Mouse (Mus musculus): Measurements from ENCODE around the gene Bmf.
A peak's percentile ranks its signal among the peaks of the same experiment; 100 is the strongest.

Gene Bmf

GRCm38 (mm10) chr2:118549507-118550473 is at the start of gene Bmf:
Gene Bmf, minus strand, starts transcription at chr2:118549687.
- peak; percentile 100 for DNase-seq

- DNase-seq, result no peak
Observed at GRCm38 (mm10) chr2:118599087-118599486, 49.6 kb upstream of the Bmf start.

- DNase-seq, result peak; percentile 94
Observed at GRCm38 (mm10) chr2:118597673-118598568, 48.4 kb upstream of the Bmf start, which contains the start of gene Bub1b. Gene Bub1b, plus strand, starts transcription at chr2:118598211.

GRCm38 (mm10) chr2:118591083-118591482 is 41.6 kb upstream of the Bmf start:
- DNase-seq, result no peak

GRCm38 (mm10) chr2:118587686-118588085 is 38.2 kb upstream of the Bmf start:
- no peak for DNase-seq

GRCm38 (mm10) chr2:118586013-118586412 is 36.5 kb upstream of the Bmf start:
- peak; percentile 18 for DNase-seq

GRCm38 (mm10) chr2:118573135-118573534 is 23.6 kb upstream of the Bmf start:
- no peak for DNase-seq

GRCm38 (mm10) chr2:118572183-118572836 is 22.8 kb upstream of the Bmf start:
- DNase-seq, result no peak

- DNase-seq, result no peak
Observed at GRCm38 (mm10) chr2:118570939-118571338, 21.5 kb upstream of the Bmf start.

- no peak for DNase-seq
Observed at GRCm38 (mm10) chr2:118567179-118567578, 17.7 kb upstream of the Bmf start.

GRCm38 (mm10) chr2:118562431-118562830 is 12.9 kb upstream of the Bmf start:
- DNase-seq, result no peak

GRCm38 (mm10) chr2:118562015-118562414 is 12.5 kb upstream of the Bmf start:
- no peak for DNase-seq

- DNase-seq, result no peak
Observed at GRCm38 (mm10) chr2:118558426-118558825, 8.9 kb upstream of the Bmf start.

- peak; percentile 70 for DNase-seq
Observed at GRCm38 (mm10) chr2:118554356-118554990, 5.0 kb upstream of the Bmf start.

- DNase-seq, result no peak
Observed at GRCm38 (mm10) chr2:118551606-118552005, 2.1 kb upstream of the Bmf start.

GRCm38 (mm10) chr2:118548421-118549221 is 866 bp downstream of the Bmf start:
- peak; percentile 49 for DNase-seq

- DNase-seq, result peak; percentile 60
Observed at GRCm38 (mm10) chr2:118547541-118548016, 1.9 kb downstream of the Bmf start.

GRCm38 (mm10) chr2:118546798-118547165 is 2.7 kb downstream of the Bmf start:
- no peak for DNase-seq

GRCm38 (mm10) chr2:118546104-118546797 is 3.2 kb downstream of the Bmf start:
- no peak for DNase-seq

GRCm38 (mm10) chr2:118545242-118546103 is 4.0 kb downstream of the Bmf start:
- DNase-seq, result peak; percentile 94
